Mouse (Mus musculus) adrenal gland (tissue): ENCODE results near the gene Irf7.

Experiments
- intact Hi-C: fragments of 180-260 bp; cut with DNase I; formaldehyde crosslinking; loops from one replicate; pipeline ENCODE4 v1.15.1; 2025
- long read RNA-seq, 2 experiments: library from polyadenylated mRNA; unstranded; transcript quantifications; one replicate each; pipeline ENCODE4 v2.0.0; 2020; ENCODE audit warnings: borderline replicate concordance in 1 of 2; ENCODE audit not compliant: insufficient replicate concordance in 1 of 2

The Irf7 gene
- long read RNA-seq, experiment 1, transcript Irf7-201 (10 exons, 1,916 nt) = major isoform, 11 of 22 reads
- long read RNA-seq, experiment 1, partial matches to known transcripts = 2 of 22 reads
- long read RNA-seq, experiment 1, other reads (novel, unspliced or antisense) = 4 of 22 reads
- long read RNA-seq, experiment 2, transcript Irf7-203 (10 exons, 2,237 nt) = major isoform, 5 of 23 reads
- long read RNA-seq, experiment 2, transcript Irf7-201 (10 exons, 1,916 nt) = major isoform, 5 of 23 reads
- long read RNA-seq, experiment 2, partial matches to known transcripts = 5 of 23 reads
- long read RNA-seq, experiment 2, other reads (novel, unspliced or antisense) = 4 of 23 reads

DNA sequence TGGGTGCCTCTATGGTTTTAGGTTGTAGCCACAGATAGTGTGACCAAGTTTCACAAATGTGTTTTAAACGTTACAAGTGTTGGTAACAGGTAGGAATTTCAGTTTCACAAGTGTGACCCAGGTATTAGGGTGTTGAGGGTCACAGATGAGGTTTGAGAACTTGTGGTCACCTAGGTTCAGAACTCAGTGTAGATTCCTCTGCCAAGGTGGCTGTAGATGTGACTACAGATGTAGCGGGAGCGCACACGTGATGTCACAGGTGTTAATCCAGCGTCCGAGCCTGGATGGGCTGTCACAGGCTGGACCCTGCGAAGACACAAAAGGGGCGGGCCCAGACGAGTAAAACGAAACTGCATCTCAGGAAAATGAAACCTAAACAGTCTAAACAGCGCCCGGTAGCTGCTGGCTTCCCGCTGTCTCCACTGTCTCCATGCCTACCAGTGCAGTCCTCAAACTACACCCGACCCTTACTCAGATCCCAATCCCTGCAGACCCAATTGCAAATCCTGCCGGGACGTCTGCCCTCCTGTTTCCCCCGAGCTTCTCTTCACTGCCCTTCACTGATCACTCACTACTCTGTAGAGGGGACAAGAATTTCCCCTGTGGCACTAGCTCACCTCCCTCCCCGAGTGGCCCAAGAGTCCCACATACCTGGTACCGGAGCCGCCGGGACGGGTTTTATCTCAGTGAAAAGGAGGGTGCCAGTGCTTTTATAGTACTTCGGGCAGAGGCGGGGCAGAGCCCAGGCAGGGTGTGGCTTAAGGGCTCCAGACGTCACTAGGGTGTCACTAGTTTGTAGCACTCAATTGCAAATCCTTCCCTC is at the start of gene Irf7:
Gene Irf7 (minus strand): TSS at position 743 of the 823 bp plus-strand sequence.
- intact Hi-C loops = loop anchor here (10.0 kb wide), 1 partner anchor 99 kb away; no protein-coding TSS in a partner anchor

DNA sequence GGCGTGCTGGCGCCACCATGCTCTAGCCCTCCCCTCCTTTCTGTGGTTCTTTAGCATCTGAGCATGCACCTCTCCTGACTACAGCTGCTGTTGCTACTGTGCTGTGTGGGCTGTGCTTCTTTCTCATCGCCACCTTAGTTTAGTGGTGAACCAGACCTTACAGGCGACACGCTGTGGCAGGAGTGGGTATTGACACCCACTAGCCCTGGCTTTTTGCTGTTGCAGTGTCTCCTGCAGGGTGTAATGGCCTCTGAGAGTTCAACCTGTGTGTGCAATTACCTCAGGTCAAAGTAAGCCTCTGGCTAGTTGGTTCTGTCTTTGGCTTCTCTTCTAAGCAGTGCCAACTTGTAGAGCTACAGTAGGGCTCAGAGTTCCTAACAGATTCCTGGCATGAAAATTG is 49.7 kb upstream of the Irf7 start:
- intact Hi-C loops = loop anchor here (5.0 kb wide), 1 partner anchor 39 kb away; the partner anchor contains the start of genes Cdhr5 and Sct

DNA sequence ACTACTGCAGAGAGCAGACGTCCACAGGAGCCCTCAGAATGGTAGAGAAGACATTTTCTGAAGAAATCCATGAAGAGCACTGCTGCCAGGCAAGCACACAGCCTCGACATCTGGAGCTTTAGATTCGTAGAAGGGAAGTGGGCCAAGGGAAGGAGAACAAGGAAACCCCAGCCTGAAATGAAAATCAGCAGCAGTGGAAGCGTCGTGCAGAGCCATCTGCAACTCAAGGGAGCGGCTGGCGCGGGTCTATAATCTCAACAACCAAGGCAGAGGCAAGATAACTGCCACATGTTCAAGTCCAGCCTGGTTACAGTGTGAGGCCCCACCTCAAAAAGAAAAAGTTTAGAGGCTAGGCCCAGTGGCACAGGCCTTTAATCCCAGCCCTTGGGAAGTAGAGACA is 48.8 kb upstream of the Irf7 start:
- intact Hi-C loops = loop anchor here (5.0 kb wide), 1 partner anchor 38 kb away; the partner anchor contains the start of genes Cdhr5 and Sct

DNA sequence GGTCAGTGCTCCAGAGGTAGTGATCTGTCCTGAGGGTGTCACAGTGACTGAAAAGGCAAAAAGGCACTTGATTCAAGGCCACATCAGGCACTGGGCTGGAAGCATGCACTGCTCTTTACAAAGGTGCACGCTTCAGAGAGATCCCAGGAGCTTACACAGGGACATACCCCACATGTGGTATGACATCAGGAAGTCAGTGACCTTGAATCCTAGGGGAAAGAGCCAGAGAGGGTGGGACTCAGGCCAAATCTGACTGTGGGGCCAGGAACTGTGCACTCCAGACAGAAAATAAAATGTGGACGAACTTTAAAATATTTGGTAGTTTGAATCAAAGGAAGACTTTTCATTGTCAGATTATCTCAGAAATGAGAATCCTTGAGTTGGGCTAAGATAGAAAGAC is 48.1 kb upstream of the Irf7 start:
- intact Hi-C loops = no loop called here

DNA sequence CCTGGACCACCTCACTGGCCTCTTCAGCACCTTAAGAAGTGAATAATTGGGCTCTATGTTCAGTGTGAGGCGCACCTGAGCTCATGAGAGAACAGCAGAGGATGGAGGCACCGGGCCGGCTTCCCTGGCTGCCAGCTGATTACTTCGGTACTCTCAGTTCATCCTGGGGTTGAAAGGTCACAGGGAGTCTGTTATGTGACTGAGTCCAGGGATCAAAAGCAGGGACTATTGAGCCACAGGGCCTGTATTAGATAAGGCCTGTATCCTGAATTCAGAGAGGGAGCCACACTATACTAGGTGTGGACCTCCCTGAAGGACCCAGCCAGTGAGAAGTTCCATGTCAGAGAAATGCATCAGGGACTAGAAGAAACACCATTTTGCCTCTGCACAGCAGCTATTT is 38.3 kb upstream of the Irf7 start:
- intact Hi-C loops = no loop called here

DNA sequence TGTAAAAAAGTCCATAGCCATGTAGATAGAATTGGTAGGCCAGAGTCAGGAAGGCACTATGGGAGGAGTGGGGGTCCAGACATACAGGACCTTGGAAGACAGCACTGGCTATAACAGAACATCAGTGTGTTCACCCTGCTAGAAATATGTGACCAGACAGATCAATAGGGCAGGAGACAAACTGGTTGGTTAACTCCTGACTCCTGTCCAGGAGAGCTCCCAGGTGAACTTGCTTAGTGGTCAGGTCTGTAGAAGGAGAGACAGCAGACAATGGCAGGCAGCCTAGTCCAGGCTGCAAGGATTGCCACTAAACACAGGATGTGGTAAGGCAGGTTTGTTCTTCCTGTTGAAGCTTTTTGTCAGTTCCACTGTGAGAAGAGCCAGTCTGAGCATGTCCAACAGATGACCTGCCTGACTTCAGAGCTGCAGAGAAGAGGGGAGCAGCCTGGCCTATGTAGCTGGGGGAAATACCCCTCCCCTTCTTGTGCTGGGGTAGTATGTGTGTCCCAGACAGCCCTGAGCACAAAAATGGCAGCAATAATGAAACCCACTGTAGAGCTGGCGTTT is 36.5 kb upstream of the Irf7 start:
- intact Hi-C loops = no loop called here

DNA sequence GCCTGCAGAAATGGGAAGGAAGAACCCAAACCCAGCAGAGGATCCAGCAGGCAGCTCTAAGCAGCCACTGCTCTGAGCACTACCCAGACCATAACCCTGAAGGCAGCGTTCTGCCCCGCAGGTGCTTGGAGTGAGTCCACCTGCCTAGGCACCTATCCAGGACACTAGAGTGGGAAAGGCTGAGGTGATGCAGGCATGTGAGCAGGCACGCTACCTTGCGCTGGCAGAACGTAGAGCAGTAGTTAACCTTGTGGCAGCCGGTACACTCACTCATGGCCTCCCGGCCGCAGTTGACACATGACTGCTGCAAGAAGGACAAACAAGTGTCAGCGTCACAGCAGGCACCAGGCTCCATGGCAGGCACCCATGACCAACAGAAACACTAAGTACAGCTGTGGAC is 35.1 kb upstream of the Irf7 start:
- intact Hi-C loops = no loop called here

DNA sequence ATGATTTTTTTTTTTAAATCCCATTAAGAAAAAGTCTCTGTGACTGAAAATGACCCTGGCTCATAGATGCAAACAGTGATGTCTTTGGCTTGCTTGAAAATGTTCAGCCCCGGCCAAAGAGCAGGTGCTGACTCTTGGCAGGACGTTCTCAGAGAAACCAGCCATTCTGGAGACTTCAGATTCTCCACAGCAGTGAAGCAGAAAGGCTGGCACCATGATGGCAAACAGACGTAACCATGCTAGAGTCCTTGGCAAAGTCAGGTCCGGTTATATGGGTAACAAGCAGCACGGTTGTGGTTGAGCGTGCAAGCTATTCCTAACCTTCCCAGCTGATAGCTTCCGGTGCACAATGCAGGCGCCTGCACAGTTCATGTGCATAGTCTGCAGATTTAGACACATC is 32.9 kb upstream of the Irf7 start:
- intact Hi-C loops = no loop called here

DNA sequence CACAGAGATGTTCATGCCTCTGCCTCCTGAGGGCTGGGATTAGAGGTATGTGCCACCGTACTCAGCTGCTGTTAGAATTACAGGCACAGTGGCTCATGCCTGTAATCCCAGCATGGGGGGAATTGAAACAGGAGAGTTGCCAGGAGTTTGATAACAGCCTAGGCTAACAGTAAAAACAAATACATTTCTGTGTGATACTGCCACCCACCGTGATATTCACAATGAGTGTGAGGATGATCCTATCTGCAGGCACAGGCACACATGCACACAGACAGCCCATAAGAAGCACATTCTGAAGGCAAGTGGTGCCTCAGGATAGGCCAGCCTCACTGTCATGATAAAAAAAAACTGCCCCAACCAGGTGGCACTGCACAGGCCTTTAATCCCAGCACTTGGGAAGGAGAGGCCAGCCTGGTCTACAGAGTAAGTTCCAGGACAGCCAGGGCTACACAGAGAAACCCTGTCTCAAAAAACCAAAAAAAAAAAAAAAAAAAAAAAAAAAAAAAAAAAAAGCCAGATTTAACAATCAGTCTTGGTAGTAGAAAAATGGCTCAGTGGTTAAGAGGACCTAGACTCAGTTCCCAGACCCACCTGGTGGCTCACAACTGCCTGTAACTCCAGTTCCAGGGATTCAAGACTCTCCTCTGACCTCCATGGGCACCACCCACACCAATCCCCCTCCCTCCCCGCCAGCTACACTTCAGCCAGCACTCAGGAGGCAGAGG is 31.8 kb upstream of the Irf7 start:
- intact Hi-C loops = no loop called here

DNA sequence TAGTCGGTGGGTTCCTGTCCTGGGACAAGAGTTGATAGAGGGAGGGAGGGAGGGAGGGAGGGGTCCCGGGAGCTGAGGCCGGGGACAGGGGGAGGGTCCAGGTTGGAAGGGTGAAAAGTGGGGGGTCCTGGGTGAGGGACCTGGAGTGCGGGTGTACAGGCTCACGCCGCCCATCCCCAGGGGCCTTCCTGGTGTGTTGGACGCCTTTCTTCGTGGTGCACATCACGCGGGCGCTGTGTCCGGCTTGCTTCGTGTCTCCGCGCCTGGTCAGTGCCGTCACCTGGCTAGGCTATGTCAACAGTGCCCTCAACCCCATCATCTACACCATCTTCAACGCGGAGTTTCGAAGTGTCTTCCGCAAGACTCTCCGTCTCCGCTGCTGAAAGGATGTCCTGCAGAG is 28.2 kb upstream of the Irf7 start:
- intact Hi-C loops = no loop called here

DNA sequence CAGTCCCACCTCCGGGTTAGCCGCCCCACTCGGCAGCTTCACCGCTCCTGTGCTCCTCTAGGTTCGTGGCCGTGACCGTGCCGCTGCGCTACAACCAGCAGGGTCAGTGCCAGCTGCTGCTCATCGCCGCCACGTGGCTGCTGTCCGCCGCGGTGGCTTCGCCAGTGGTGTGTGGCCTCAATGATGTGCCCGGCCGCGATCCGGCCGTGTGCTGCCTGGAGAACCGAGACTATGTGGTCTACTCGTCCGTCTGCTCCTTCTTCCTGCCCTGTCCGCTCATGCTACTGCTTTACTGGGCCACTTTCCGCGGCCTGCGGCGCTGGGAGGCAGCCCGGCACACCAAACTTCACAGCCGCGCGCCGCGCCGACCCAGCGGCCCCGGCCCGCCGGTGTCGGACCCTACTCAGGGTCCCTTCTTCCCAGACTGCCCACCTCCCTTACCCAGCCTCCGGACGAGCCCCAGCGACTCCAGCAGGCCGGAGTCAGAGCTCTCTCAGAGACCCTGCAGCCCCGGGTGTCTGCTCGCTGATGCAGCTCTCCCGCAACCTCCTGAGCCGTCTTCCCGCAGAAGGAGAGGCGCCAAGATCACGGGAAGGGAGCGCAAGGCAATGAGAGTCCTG is 27.7 kb upstream of the Irf7 start:
- intact Hi-C loops = no loop called here

DNA sequence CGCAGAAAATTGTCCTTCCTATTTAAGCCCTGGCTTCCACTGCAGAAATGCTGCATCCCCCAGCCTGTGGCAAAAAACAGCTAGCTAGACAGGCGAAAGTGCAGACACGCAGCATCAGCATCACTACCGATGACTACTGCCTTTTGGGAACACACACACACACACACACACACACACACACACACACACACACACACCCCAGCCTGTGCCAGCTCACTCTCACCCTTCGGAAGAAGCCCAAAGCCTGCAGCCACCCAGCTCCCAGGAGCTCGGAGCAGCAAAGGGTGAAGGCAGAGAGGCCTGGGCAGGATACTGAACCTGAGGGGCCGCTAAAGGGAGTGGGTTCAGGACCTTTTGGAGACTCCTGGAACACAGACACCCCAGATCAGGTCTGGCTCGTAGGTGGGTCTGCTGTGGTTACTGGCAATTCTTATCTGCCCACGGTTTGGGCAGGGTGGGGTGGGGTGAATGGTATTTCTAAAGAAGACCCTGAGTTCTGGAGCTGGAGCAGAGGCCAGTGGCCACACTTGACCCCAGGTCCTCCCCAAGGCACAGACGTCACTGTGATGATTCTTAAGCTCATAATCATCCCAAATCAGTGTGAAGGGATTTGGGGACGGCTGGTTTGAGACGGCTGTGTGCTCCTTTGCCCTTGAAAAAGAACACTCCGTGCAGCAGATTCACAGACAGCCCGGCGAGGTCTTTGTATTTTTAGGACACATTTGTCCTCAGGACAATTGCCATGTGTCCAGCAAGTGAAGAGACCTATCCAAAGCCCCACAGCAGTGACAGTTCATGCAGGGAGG is 26.5 kb upstream of the Irf7 start:
- intact Hi-C loops = no loop called here

DNA sequence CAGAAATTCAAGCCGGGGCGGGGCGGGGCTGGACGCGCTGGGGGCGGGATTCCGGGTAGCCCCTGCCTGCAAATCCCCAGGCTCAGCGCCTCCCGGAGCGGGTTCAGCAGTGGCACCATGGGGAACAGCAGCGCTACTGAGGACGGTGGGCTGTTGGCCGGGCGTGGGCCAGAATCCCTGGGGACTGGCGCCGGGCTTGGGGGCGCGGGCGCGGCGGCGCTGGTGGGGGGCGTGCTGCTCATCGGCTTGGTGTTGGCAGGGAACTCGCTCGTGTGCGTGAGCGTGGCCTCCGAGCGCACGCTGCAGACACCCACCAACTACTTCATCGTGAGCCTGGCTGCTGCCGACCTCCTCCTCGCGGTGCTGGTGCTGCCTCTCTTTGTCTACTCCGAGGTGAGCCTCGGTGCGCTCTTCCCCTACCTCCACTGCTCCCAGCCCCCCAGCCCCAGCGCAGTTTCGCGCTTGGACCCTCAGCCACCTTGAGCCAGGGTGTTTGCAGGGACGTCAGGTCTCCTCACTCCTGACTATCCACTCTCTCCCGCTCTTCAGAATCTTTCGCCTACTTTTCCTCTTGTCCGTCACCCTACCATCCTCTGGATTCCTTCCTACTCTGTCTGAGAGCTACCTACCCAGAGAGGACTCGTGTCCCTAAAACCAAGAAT is 25.8 kb upstream of the Irf7 start, which contains the start of gene Drd4:
Gene Drd4 (plus strand): TSS at position 86 of the 662 bp plus-strand sequence.
- intact Hi-C loops = no loop called here

DNA sequence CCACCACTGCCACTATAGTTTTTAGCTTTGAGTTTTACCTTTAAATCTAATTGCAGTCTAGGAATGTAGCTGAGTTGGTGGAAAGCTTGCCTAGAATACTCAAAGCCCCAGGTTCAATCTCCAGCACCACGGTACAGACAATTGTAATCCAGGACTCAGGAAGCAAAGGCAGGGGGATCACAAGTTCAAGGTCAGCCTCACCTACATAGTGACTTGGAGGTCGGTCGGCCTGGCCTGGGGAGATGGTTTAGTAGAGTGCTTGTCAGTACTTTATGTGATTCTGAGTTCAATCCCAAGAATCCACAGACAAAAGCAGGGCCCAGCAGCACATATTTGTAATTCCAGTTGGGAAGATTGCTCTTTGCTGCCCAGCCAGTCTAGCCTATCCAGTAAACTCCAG is 21.8 kb upstream of the Irf7 start:
- intact Hi-C loops = no loop called here

DNA sequence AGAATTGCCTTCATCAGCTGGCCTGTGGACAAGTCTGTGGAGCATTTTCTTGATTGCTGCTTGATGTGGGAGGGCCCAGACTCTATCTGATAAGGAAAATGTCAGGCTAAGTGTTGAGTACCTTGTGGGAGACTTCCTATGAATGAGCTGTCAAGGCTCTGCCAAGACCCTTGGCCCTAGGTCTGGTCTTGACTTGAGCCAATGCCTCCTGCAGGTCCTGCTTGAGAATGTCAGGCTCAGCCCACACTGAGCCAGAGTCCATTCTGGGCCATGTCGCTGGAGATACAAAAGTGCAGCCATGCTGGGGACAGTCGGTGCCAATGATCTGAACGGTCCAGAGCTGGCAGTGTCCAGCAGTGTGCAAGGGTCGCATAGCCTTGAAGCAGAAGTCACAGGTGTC is 16.5 kb upstream of the Irf7 start:
- intact Hi-C loops = no loop called here

DNA sequence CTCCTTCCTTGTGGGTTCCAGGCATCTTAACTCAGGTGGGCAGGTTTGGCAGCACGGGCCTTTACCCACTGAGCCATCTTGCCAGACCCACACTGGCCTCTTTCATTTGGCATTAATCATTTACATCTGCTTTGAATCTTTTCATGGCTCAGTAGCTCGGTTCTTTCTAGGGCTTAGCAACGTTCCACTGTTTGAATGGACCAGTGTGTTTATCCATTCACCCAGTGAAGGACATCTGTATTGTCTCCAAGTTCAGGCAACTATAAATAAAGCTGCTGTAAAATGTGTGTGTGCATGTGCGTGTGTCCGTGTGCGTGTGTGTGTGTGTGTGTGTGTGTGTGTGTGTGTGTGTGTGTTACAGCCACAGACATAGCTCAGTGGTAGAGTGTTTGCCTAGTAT is 15.2 kb upstream of the Irf7 start:
- intact Hi-C loops = no loop called here

DNA sequence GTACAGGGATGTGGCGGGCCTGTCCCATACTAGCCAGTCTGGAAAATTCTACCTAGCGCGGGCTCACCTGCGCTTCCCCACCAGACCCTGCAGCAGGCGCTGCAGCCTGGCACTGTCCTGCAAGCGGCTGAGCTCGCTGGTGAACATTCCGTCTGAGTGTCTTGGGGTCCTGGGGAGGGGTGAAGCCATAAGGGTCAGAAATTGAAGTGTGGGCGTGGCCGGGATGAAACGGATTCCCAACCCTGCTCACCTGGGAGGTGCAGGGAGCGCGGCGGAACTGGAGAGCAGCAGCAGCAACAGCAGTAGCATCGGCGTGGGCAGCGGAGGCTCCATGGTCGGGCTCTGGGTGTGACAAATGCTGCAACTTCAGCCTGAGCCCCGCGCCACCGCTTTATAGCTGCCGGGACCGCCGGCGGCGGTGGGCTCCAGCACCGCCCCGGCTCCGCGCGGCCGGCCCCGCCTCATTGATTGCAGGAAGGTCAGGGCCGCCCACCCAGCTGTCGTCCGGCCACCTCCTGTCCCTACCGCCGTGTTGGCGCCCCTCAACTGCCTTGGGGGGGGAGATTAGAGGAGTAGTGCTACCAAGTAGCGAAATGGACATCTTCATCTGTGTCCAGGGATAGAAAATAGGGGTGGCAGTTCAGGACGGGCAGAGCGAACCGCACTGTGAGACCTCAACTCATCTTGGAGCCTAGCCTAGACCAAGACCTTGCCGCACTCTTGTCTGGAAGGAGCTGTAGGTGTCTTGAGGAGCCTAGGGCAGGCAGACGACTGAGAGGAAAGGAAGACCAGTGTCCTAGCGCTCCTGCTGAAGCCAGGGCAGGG is 12.7 kb upstream of the Irf7 start, which contains the start of gene Sct:
Gene Sct (minus strand): TSS at position 368 of the 825 bp plus-strand sequence.
- intact Hi-C loops = loop anchor here (5.0 kb wide), 1 partner anchor 38 kb away; no protein-coding TSS in a partner anchor
